Comparison of ENCODE assay signal across 14 mouse cellular contexts in the genomic region with DNA sequence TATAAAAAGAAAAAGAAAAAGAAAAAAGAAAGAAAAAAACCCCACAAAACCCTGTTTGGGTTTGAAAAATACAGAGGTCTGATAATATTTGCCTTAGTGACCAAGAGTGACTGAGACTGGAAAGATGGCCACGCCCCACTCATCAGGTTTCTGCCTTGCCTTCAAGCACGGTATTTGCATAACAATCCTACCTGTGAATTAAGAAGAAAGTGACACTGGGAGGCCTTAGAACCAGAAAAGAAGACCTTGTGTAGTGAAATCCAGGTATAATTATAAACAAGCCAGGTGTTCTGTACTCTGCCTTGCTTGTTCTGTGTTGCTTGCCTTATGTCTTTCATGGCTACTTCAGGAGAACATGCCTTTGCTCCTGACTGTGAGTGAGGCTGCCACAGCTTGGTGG.
"Had no signal": no experiment of that assay in that cellular context is flagged by ENCODE, and none has a peak within 500 bp of the region (broad histone marks: within the 10 kb centered on the region; RNA-seq: fewer than 3 reads in every experiment).

No protein-coding gene starts in this region.

- H3K36me3 ChIP-seq: lung, embryonic 15.5 days; midbrain, embryonic 13.5 days; midbrain, embryonic 15.5 days; neural tube, embryonic 12.5 days had no signal

- H3K27ac ChIP-seq: lung, embryonic 15.5 days; macrophage; midbrain, embryonic 13.5 days; midbrain, embryonic 15.5 days; neural tube, embryonic 12.5 days had no signal

- H3K4me3 ChIP-seq: lung, embryonic 15.5 days; megakaryocyte, embryonic 14.5 days; midbrain, embryonic 13.5 days; midbrain, embryonic 15.5 days; neural tube, embryonic 12.5 days had no signal

- H3K9me3 ChIP-seq: lung, embryonic 15.5 days; midbrain, embryonic 13.5 days; midbrain, embryonic 15.5 days; neural tube, embryonic 12.5 days had no signal

- H3K4me1 ChIP-seq: lung, embryonic 15.5 days; megakaryocyte, embryonic 14.5 days; midbrain, embryonic 13.5 days; midbrain, embryonic 15.5 days; neural tube, embryonic 12.5 days had no signal

- H3K9ac ChIP-seq: liver, postnatal 0 days; lung, embryonic 15.5 days; midbrain, embryonic 13.5 days; midbrain, embryonic 15.5 days; neural tube, embryonic 12.5 days had no signal

- DNase-seq: liver, postnatal 0 days; lung, adult 2 months; lung, postnatal 14 days; lung, postnatal 36 days; right cerebral cortex, postnatal 14 days; thymus, adult 18-20 months; thymus, postnatal 14 days; thymus, postnatal 36 days had no signal
